Mouse (Mus musculus): ENCODE measurements around the gene Tmem260. TPM values are rescaled to one million over a fixed set of nuclear protein-coding genes. Genes with fewer than 3 reads are reported as not detected.

Tmem260 gene
- total and polyA plus RNA-seq, 3 experiments = 28.9 to 46.2 (median 36.3) TPM

- DNase-seq = no peak
Observed at GRCm38 (mm10) chr14:48481591-48481990, 35.7 kb downstream of the Tmem260 start.

- DNase-seq = no peak
Observed at GRCm38 (mm10) chr14:48482762-48483161, 36.8 kb downstream of the Tmem260 start.

GRCm38 (mm10) chr14:48493896-48494295 is 48.0 kb downstream of the Tmem260 start:
- DNase-seq = peak; percentile 28

GRCm38 (mm10) chr14:48502573-48502972 is 56.6 kb downstream of the Tmem260 start:
- DNase-seq = no peak

GRCm38 (mm10) chr14:48503691-48504565 is 58.0 kb downstream of the Tmem260 start:
- DNase-seq = no peak

- no peak for DNase-seq
Observed at GRCm38 (mm10) chr14:48504566-48504950, 58.6 kb downstream of the Tmem260 start.

- DNase-seq = no peak
Observed at GRCm38 (mm10) chr14:48505606-48506005, 59.7 kb downstream of the Tmem260 start.

- DNase-seq = peak; percentile 9
Observed at GRCm38 (mm10) chr14:48507376-48507775, 61.5 kb downstream of the Tmem260 start.

GRCm38 (mm10) chr14:48509131-48509530 is 63.2 kb downstream of the Tmem260 start:
- no peak for DNase-seq

- no peak for DNase-seq
Observed at GRCm38 (mm10) chr14:48513098-48513823, 67.3 kb downstream of the Tmem260 start.

GRCm38 (mm10) chr14:48513824-48514493 is 68.0 kb downstream of the Tmem260 start:
- no peak for DNase-seq

- DNase-seq = no peak
Observed at GRCm38 (mm10) chr14:48514620-48515019, 68.7 kb downstream of the Tmem260 start.

GRCm38 (mm10) chr14:48515538-48515937 is 69.6 kb downstream of the Tmem260 start:
- DNase-seq = no peak

- DNase-seq = no peak
Observed at GRCm38 (mm10) chr14:48523361-48523760, 77.4 kb downstream of the Tmem260 start.

- no peak for DNase-seq
Observed at GRCm38 (mm10) chr14:48524135-48524534, 78.2 kb downstream of the Tmem260 start.

GRCm38 (mm10) chr14:48525055-48525454 is 79.1 kb downstream of the Tmem260 start:
- DNase-seq = no peak

GRCm38 (mm10) chr14:48530629-48531028 is 84.7 kb downstream of the Tmem260 start:
- DNase-seq = no peak

- DNase-seq = peak; percentile 30
Observed at GRCm38 (mm10) chr14:48537795-48538766, 92.2 kb downstream of the Tmem260 start.

- DNase-seq = no peak
Observed at GRCm38 (mm10) chr14:48545166-48545565, 99.2 kb downstream of the Tmem260 start.

GRCm38 (mm10) chr14:48546009-48546408 is 100.1 kb downstream of the Tmem260 start:
- DNase-seq = no peak

GRCm38 (mm10) chr14:48549703-48550102 is 103.8 kb downstream of the Tmem260 start:
- no peak for DNase-seq
